Comparison of ENCODE assay signal across 8 mouse cellular contexts in the genomic region with DNA sequence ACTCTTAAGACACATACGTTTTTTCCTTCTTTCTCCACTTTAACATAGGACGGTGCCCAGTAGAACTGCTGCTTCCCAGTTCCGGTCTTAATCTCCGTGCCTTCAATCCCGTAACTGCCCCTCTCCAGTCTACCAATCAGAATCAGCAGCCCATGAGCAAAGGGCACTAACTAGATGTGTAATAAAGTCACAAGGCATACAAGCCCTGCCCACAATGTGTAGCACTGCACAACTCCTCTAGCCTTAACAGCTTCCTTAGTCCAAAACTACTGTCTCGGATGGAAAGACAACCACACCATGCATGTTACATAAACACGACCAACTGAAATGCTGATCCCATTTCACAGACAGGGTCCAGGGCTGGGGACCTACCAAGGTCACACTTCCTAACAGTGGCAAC. TPM values are rescaled to one million over a fixed set of nuclear protein-coding genes. Genes with fewer than 3 reads are reported as not detected.
A peak's percentile ranks its signal among the peaks of the same experiment; 100 is the strongest.
DNase-seq lines count a peak whose midpoint lies in the region; ATAC-seq and TF ChIP-seq lines count a peak whose summit lies in the region.

No protein-coding gene starts in this region.

- peak overlapping the region; percentile 78 for H3K9ac ChIP-seq in hindbrain, postnatal 0 days (replicated peaks; ENCODE audit: low read length)
- peak overlapping the region; percentile 90 for H3K9ac ChIP-seq in liver, embryonic 16.5 days (ENCODE audit: low read depth, low read length)
- peak overlapping the region; percentile 84; the same call in 1 of the 2 replicates for H3K9ac ChIP-seq in stomach, embryonic 14.5 days (replicated peaks; ENCODE audit: low read depth, low read length)

- peak overlapping the region; percentile 94 for H3K4me2 ChIP-seq in hindbrain, postnatal 0 days (ENCODE audit: low read depth, low read length)
- peak overlapping the region; percentile 91 for H3K4me2 ChIP-seq in liver, embryonic 16.5 days (ENCODE audit: low read depth, low read length)
- H3K4me2 ChIP-seq in stomach, embryonic 14.5 days (replicated peaks; ENCODE audit: low read depth, low read length) = peak overlapping the region; percentile 91

- peak; percentile 0; the same call in 1 of the 2 replicates for ATAC-seq in hindbrain, postnatal 0 days
- no peak for ATAC-seq in liver, embryonic 16.5 days (ENCODE audit: low read depth)
- no peak for ATAC-seq in stomach, embryonic 14.5 days (ENCODE audit: insufficient number of reproducible peaks, insufficient read depth, low FRiP score, low read depth)
- no peak for ATAC-seq in inflammation-experienced regulatory T-cells, adult 6 months

- H3K36me3 ChIP-seq in hindbrain, postnatal 0 days (ENCODE audit: insufficient read depth, low read length) = peaks cover 2% of the 10 kb centered on the region; the same call in 1 of the 2 replicates
- H3K36me3 ChIP-seq in liver, embryonic 16.5 days (ENCODE audit: control insufficient read depth, insufficient read depth) = peaks cover 2% of the 10 kb centered on the region
- H3K36me3 ChIP-seq in stomach, embryonic 14.5 days (ENCODE audit: control insufficient read depth, insufficient read depth, low read length) = peaks cover 43% of the 10 kb centered on the region

- peak overlapping the region; percentile 4; the same call in 1 of the 2 replicates for H3K27ac ChIP-seq in bone marrow macrophage, adult 2 months (ENCODE audit: insufficient read depth, low read depth, low read length)
- H3K27ac ChIP-seq in hindbrain, postnatal 0 days = peak overlapping the region; percentile 96
- H3K27ac ChIP-seq in liver, embryonic 16.5 days (ENCODE audit: low read length) = no peak overlapping the region; the same call in 1 of the 2 replicates
- H3K27ac ChIP-seq in stomach, embryonic 14.5 days (ENCODE audit: low read length) = peak overlapping the region; percentile 69

- no peak for TF ChIP-seq CTCF in bone marrow macrophage, adult 2 months (IDR thresholded peaks at IDR 0.05; ENCODE audit: low read depth, low read length)
- TF ChIP-seq CTCF in hindbrain, postnatal 0 days (IDR thresholded peaks at IDR 0.05; ENCODE audit: low read depth) = no peak

- H3K9me3 ChIP-seq in hindbrain, postnatal 0 days (ENCODE audit: low read length) = no peaks in the 10 kb centered on the region
- no peaks in the 10 kb centered on the region for H3K9me3 ChIP-seq in liver, embryonic 16.5 days (replicated peaks; ENCODE audit: control insufficient read depth, low read length)
- H3K9me3 ChIP-seq in stomach, embryonic 14.5 days (ENCODE audit: control insufficient read depth, low read depth, low read length) = no peaks in the 10 kb centered on the region

- H3K4me1 ChIP-seq in bone marrow macrophage, adult 2 months (ENCODE audit: control insufficient read depth, insufficient read depth, low read length) = peaks cover 8% of the 10 kb centered on the region; the same call in 1 of the 2 replicates
- H3K4me1 ChIP-seq in hindbrain, postnatal 0 days (ENCODE audit: insufficient read depth, low read length) = no peaks in the 10 kb centered on the region; the same call in 1 of the 2 replicates
- H3K4me1 ChIP-seq in liver, embryonic 16.5 days (ENCODE audit: control insufficient read depth, low read depth, low read length) = peaks cover 27% of the 10 kb centered on the region
- peaks cover 14% of the 10 kb centered on the region for H3K4me1 ChIP-seq in stomach, embryonic 14.5 days (ENCODE audit: control insufficient read depth, insufficient read depth, low read length)

- H3K27me3 ChIP-seq in hindbrain, postnatal 0 days (ENCODE audit: insufficient read depth, low read length) = no peaks in the 10 kb centered on the region
- no peaks in the 10 kb centered on the region for H3K27me3 ChIP-seq in liver, embryonic 16.5 days (ENCODE audit: control insufficient read depth, insufficient read depth, low read depth, low read length)
- H3K27me3 ChIP-seq in stomach, embryonic 14.5 days (ENCODE audit: control insufficient read depth, insufficient read depth, low read length) = no peaks in the 10 kb centered on the region

- DNase-seq in layer of hippocampus, adult 11-12 months (ENCODE audit: low spot score) = peak; percentile 12
- no peak for DNase-seq in layer of hippocampus, postnatal 14 days (ENCODE audit: low spot score in 2 of 2)
- DNase-seq in hindbrain, postnatal 0 days (ENCODE audit: low spot score) = peak; percentile 2
- DNase-seq in layer of hippocampus, adult 18-20 months (ENCODE audit: low spot score in 2 of 2) = no peak

- peak overlapping the region; percentile 75 for H3K4me3 ChIP-seq in bone marrow macrophage, adult 2 months (ENCODE audit: insufficient read depth, low read length)
- H3K4me3 ChIP-seq in hindbrain, postnatal 0 days (ENCODE audit: low read length) = peak overlapping the region; percentile 74
- H3K4me3 ChIP-seq in liver, embryonic 16.5 days (ENCODE audit: low read depth, low read length) = peak overlapping the region; percentile 86
- peak overlapping the region; percentile 88 for H3K4me3 ChIP-seq in stomach, embryonic 14.5 days (ENCODE audit: low read depth, low read length)

- TF ChIP-seq POLR2A in bone marrow macrophage, adult 2 months (IDR thresholded peaks at IDR 0.05; ENCODE audit: borderline replicate concordance, low read depth, low read length) = no peak

- 66% methylated on average over 7 of the region's 7 CpGs for WGBS in hindbrain, postnatal 0 days
- 58% methylated on average over 7 of the region's 7 CpGs for WGBS in liver, embryonic 16.5 days (ENCODE audit: insufficient replicate concordance)
- WGBS in stomach, embryonic 14.5 days = 66% methylated on average over 7 of the region's 7 CpGs

RNA-seq across cellular contexts. Expression of a gene that starts 1.7 kb away (rescaled TPM):
- total RNA-seq in layer of hippocampus, postnatal 14 days (2021) = 10 to 100 TPM; 12.6 to 14.8 TPM
- 22.6 and 23.6 TPM in 2 replicates for polyA plus RNA-seq in bone marrow macrophage, adult 2 months (2012; ENCODE audit: insufficient read depth, insufficient read length, missing spikeins)
- 0.31 and 1.7 TPM in 2 replicates for total RNA-seq in hindbrain, postnatal 0 days (2014; rRNA removed)
- 19.1 and 28.5 TPM in 2 replicates for polyA plus RNA-seq in hindbrain, postnatal 0 days (2015; fragmentation: Nextera tagmentation; extraction: Ambion mirVana)
- 13.7 and 17.4 TPM in 2 replicates for polyA plus RNA-seq in liver, embryonic 16.5 days (2015; fragmentation: Nextera tagmentation; extraction: Ambion mirVana)
- 38.6 and 48.8 TPM in 2 replicates for polyA plus RNA-seq in stomach, embryonic 14.5 days (2014; fragmentation: Nextera tagmentation; extraction: Ambion mirVana)
- polyA plus RNA-seq in inflammation-experienced regulatory T-cells, adult 6 months (2017; shearing (Covaris generic)) = 10 to 100 TPM; 20.1 to 74.9 (median 45.7) TPM
- total RNA-seq in layer of hippocampus, adult 18-20 months (2021) = 10 to 100 TPM; 11.8 to 12.7 TPM

RNA-seq across cellular contexts. Expression of a gene that starts 2.0 kb away (rescaled TPM):
- total RNA-seq in layer of hippocampus, postnatal 14 days (2021) = 10 to 100 TPM; 15.9 to 18.5 TPM
- polyA plus RNA-seq in bone marrow macrophage, adult 2 months (2012; ENCODE audit: insufficient read depth, insufficient read length, missing spikeins) = 23.5 and 25.5 TPM in 2 replicates
- total RNA-seq in hindbrain, postnatal 0 days (2014; rRNA removed) = 19.1 and 21.3 TPM in 2 replicates
- 30.0 and 30.7 TPM in 2 replicates for polyA plus RNA-seq in hindbrain, postnatal 0 days (2015; fragmentation: Nextera tagmentation; extraction: Ambion mirVana)
- polyA plus RNA-seq in liver, embryonic 16.5 days (2015; fragmentation: Nextera tagmentation; extraction: Ambion mirVana) = 11.2 and 12.0 TPM in 2 replicates
- 40.6 and 43.7 TPM in 2 replicates for polyA plus RNA-seq in stomach, embryonic 14.5 days (2014; fragmentation: Nextera tagmentation; extraction: Ambion mirVana)
- polyA plus RNA-seq in inflammation-experienced regulatory T-cells, adult 6 months (2017; shearing (Covaris generic)) = 10 to 100 TPM; 15.0 to 19.3 (median 16.7) TPM
- total RNA-seq in layer of hippocampus, adult 18-20 months (2021) = 10 to 100 TPM; 21.6 to 21.7 TPM

RNA-seq across cellular contexts. Expression of a gene that starts 11.5 kb away (rescaled TPM):
- 100 to 1,000 TPM; 213 to 214 TPM for total RNA-seq in layer of hippocampus, postnatal 14 days (2021)
- polyA plus RNA-seq in bone marrow macrophage, adult 2 months (2012; ENCODE audit: insufficient read depth, insufficient read length, missing spikeins) = 73.8 and 76.3 TPM in 2 replicates
- 180 TPM in 2 replicates for total RNA-seq in hindbrain, postnatal 0 days (2014; rRNA removed)
- 453 and 456 TPM in 2 replicates for polyA plus RNA-seq in hindbrain, postnatal 0 days (2015; fragmentation: Nextera tagmentation; extraction: Ambion mirVana)
- polyA plus RNA-seq in liver, embryonic 16.5 days (2015; fragmentation: Nextera tagmentation; extraction: Ambion mirVana) = 142 and 153 TPM in 2 replicates
- polyA plus RNA-seq in stomach, embryonic 14.5 days (2014; fragmentation: Nextera tagmentation; extraction: Ambion mirVana) = 294 and 304 TPM in 2 replicates
- polyA plus RNA-seq in inflammation-experienced regulatory T-cells, adult 6 months (2017; shearing (Covaris generic)) = 100 to 1,000 TPM; 108 to 167 (median 111) TPM
- 100 to 1,000 TPM; 168 to 175 TPM for total RNA-seq in layer of hippocampus, adult 18-20 months (2021)

RNA-seq across cellular contexts. Expression of a gene that starts 28.1 kb away (rescaled TPM):
- total RNA-seq in layer of hippocampus, postnatal 14 days (2021) = 1 to 10 TPM; 3.0 to 4.4 TPM
- polyA plus RNA-seq in bone marrow macrophage, adult 2 months (2012; ENCODE audit: insufficient read depth, insufficient read length, missing spikeins) = 90.7 and 91.2 TPM in 2 replicates
- total RNA-seq in hindbrain, postnatal 0 days (2014; rRNA removed) = 4.2 and 7.0 TPM in 2 replicates
- polyA plus RNA-seq in hindbrain, postnatal 0 days (2015; fragmentation: Nextera tagmentation; extraction: Ambion mirVana) = 2.3 and 4.2 TPM in 2 replicates
- polyA plus RNA-seq in liver, embryonic 16.5 days (2015; fragmentation: Nextera tagmentation; extraction: Ambion mirVana) = 5.7 and 6.0 TPM in 2 replicates
- 16.7 and 17.1 TPM in 2 replicates for polyA plus RNA-seq in stomach, embryonic 14.5 days (2014; fragmentation: Nextera tagmentation; extraction: Ambion mirVana)
- polyA plus RNA-seq in inflammation-experienced regulatory T-cells, adult 6 months (2017; shearing (Covaris generic)) = 10 to 100 TPM; 77.8 to 93.7 (median 80.8) TPM
- total RNA-seq in layer of hippocampus, adult 18-20 months (2021) = 1 to 10 TPM; 3.2 to 4.2 TPM

Comparison
In these comparisons a context has a peak if more than half of its experiments do, and no peak if none do; other contexts are left out.
1. DNase-seq: peak in layer of hippocampus, adult 11-12 months (single experiment) and hindbrain, postnatal 0 days (single experiment); none in layer of hippocampus, postnatal 14 days (0 of 2) and layer of hippocampus, adult 18-20 months (0 of 2).
2. Peak in every context shown above with its lines, with median percentiles within 50 percentile points of each other: H3K4me3 ChIP-seq, H3K4me2 ChIP-seq and H3K9ac ChIP-seq.